Mouse (Mus musculus) right cerebral cortex, postnatal 25 days (tissue): ENCODE data around the gene Gpr152.
A peak's percentile ranks its signal among the peaks of the same experiment; 100 is the strongest.

Experiments
- DNase-seq: peaks from one replicate; pipeline ENCODE4 v3.0.0; 2022

Gpr152 gene

DNA sequence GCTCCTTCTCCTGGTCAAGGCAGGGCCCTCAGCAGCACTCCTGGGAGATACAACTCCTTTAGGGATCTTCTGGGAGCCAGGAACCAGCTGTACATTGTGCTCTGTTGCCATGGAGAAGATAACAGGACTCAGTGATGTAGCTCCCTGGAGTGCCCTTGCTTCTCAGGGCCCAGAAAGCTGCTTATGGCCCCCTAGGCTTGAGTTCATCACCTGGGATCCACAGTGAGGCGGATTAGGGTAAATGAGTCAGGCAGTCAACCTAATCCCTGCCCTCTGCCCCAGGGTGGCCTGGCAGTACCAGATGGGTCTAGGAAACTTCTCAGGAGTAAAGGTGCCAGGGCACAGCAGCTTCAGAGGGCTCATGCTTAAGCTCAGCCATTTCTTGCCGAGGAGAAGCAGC, at the start of gene Gpr152:
TSS of gene Gpr152 (plus strand) at position 342 of the 400 bp plus-strand sequence.
- DNase-seq = no peak

DNA sequence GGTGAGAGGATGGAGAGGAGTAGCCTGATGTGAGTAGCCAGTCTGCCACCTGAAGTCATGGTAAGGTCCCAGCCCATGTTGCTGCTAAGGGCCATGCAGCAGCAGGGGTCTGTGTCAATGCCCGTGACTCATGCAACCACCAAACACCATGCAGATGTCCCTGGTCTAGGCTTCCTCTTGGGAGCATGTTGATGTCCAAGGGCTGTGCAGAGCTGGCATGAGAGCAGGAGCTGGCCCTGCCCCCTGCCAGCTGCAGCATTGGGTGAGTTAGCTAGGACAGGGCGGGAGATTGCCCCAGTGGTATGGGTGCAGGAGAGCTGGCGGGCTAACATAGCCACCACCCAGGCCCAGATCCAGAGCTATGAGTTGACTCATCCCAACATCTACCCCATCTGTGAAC, 49.1 kb upstream of the Gpr152 start:
- DNase-seq = no peak

DNA sequence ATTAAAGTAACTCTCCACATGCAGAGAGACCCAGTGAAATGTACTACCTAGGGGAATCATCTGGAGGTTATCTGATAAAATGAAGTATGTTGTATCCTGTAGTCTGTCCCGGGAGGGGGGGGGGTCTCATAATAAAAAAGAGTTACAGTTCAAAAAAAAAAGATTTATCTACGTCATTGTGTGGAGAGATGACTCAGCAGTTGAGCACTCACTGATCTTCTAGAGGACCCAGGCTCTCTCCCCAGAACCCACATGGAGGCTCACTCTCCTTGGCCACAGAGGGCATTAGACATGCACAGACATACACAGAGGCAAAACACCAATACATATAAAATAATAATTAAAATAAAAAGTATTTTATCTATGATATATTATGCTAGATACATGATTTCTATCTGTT, 48.2 kb upstream of the Gpr152 start:
- no peak for DNase-seq

DNA sequence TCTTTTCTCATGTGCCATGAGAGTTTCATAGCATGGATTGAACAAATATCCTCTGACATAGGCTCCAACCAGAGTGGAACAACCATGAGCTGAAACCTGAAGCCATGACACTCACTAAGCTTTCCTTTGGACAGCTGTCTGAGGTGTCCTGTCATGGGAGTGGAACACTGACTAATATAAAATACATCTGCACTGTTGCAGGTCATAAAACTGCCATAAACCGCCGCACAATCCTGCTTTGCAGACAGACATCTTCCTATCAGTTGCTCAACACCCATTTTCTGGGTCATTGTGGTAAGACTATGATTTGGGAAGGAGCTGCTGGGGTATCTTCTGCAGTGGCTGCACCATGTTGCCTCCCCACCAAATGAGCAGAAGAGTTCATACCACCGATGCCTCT, 46.8 kb upstream of the Gpr152 start:
- no peak for DNase-seq

DNA sequence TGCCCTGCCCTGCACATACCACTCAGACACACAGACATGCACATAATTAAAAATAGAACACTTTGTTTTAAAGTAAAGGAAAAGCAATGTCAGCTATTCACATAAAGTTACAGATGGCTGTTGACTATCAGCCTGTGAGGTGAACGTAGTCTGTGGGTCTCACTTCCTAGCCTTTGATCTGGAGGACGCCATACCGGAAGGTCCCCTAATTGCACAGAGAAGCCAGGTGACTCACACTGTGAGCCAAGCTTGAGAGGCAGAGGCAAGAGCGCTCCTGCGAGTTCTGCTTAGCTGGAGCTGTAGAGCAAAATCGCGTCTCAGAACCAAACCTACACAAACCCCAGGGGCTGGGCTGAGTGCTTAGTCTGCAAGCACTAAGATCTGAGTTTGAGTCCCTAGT, 45.8 kb upstream of the Gpr152 start:
- DNase-seq = no peak

DNA sequence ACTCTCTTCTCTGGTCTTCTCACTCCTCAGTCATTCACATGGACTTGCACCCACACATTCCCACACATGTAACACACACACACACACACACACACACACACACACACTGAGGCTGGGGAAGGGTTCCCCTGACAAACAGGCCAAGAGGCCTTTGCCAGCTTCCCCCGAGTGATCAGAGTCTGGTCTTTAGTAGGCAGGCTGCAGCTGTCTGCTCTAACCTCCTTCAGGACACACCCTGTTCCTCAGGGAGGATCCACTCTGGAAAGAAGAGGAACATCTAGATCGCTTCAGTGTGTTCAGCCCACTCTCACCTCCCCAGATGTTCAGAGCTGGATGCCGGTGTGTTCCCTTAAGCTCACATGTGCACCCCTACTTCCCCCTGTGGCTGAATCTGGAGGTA, 45.2 kb upstream of the Gpr152 start:
- no peak for DNase-seq

DNA sequence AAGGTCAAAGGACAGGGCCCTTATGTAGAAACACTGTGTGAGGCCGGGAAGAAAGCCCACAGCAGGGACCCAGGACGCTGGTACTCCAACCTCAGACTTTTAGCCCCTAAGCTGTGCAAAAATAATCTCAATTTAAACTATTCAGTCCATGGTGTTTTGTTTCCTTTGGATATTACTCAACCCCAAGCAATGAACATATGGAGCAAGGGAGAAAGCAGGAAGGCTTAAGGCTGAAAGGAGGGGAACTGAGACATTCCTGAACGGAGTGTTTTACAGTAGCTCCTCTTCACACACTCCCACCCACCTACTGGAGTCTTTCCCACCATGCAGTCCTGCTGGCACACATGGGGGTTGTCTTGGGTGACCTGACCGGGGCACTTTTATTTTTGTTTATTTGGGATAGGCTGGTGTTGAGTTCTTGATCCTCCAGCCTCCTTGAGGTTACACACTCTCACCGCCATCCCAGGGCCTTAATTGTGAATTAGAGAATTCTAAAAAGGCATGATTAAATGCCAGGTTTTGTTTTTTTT, 44.7 kb upstream of the Gpr152 start:
- no peak for DNase-seq

DNA sequence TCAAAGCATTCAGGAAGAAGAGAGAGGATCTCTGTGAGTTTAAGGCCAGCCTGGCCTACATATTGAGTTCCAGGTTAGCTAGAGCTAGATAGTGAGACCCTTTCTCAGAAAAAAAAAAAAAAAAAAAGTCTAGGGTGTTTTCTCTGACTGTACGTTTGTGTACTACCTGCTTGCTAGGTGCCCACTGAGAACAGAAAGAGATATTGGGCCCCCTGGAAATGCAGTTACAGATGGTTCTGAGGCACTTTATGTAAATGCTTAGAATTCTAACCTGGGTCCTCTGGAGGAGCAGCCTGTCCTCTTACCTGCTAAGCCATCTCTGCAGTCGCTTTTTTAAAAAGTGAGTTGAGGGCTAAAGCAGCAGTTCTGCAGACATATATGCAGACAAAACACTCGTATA, 43.8 kb upstream of the Gpr152 start:
- DNase-seq = no peak

DNA sequence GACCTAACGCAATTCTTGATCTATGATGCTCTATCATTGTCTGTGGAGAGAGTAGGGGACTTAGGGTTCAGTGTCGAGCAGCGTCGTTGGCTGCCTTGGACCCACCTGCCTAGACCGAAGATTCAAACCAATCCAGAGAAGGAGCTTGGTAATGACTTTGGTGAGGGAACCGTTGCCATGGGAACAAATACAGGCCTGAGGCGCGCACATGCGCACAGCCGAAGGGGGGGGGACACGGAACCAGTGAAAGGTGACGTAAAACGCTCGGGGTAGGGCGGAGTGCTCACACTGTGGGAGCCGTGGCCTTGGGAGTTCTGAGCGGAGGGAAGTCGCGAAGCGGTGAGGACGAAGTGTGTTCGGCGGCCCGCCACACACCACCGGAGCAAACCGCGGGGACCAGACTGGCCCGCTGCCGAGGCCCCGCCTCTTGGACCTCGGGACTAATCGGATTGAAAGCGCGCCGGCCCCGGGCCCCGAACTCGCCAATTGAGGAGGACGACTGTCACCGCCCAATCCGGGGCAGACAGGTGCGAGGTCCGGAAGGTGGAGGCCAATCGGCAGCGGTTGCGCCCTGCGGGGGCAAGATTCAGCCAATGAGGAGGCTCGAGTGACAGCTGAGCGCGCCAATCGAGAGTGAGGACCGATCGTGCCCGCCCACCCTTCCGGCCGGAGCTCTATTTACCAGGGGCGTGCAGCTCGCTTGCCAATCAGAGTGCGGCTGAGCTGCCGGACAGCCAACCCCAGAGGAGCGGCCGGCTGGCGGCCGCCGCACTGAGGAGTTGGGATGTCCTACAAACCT, 42.7 kb upstream of the Gpr152 start, which contains the start of gene Cdk2ap2:
TSS of gene Cdk2ap2 (plus strand) at position 541 of the 799 bp plus-strand sequence.
- DNase-seq = peak; percentile 100

DNA sequence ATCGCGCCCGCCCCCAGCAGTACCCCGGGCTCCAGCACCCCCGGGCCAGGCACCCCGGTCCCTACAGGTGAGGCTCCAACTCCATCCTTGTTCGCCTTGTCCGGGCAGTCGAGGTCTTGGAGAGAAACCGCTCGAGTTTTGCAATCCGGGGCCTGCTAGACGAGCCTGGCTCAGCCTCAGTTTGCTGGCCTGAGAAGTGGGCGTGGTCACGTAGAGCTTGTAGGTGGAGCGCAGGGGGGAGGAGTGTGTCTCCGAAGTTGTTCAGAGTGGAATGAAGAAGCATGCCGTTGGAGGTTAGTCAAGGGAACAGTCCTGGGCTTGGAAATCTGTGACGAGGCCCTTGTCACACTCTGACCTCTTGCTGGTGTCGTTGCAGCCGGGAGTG, 42.2 kb upstream of the Gpr152 start:
- DNase-seq = no peak

DNA sequence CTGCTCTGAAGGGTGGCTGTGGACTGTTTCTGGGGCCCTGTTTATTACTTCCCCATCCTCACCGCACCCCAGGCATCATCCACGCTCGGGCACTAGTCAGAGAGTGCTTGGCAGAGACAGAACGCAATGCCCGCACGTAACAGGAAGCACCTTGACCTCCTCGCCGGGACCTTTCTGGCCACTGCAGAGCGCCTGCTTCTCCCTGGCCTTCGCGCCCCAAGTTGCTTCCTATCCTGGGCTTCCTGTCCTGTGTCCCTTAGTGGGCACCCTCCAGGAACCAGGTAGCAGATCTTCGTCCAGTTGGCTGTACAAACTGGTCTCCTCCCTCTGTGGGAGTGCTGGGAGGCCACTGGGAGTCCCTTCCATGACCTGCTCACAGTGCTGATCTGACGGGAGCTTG, 41.2 kb upstream of the Gpr152 start:
- DNase-seq = no peak

DNA sequence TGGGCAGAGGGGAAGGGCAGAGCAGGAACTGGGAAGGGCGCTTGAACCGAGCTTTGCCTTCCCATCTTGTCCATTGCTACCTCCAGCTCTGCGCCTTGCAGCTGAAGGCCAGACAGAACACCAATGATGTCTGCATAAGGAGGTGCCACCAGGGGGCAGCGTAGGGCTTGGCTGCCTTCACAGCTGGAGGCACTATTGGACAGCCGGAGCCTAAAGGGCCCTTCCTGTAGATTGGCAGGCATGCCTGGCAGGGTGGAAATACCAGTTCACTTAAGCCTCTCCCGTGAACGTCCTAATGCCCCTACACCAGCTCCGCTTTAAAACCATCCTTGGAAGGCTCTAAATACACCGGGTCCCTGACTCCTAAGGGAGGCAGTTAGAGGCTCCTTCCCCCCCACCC, 40.5 kb upstream of the Gpr152 start:
- peak; percentile 83 for DNase-seq

DNA sequence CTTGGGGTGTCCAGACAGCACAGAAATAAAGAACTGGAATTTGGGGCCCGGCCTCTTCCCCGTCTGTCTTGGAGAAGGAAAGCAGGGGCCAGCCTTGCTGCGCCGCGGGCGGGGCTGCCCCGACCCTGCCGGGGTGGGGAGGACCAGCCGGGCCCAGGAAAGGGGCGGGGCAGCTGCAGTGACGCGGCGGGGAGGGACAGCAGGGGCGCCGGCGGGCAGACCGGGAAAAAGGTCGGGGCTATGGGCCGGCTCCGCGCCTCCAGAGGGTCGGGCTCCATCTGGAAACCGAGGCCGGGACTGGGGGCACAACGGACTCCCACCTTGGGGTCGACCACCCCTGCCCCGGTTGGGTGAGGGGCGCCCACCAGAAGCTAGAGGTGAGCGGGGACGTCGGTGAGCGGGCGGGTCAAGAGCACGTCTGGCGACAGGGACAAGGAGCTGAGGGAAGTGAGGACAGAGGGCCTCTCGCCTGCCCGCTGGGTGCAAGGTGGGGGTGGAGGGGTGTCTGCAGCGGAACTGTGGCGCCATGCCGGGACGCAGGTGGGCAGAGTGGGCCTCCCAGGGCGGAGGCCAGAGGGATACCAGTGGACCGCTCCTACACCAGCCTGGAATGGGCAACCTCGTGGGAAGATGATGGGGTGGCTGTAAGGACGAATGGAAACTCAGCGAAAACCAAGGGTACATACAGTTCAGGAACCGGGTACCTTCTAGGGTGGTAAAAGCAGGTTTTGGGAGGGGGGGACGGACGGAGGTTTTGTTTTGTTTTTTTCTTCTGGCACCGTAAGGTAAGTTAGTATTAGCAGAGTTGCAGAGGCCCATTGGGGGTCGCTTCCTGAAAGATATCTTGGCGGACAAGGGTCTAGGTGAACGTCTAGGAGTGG, 39.5 kb upstream of the Gpr152 start, which contains the start of gene Pitpnm1:
TSS of gene Pitpnm1 (plus strand) at position 162 of the 881 bp plus-strand sequence.
- peak; percentile 64 for DNase-seq

DNA sequence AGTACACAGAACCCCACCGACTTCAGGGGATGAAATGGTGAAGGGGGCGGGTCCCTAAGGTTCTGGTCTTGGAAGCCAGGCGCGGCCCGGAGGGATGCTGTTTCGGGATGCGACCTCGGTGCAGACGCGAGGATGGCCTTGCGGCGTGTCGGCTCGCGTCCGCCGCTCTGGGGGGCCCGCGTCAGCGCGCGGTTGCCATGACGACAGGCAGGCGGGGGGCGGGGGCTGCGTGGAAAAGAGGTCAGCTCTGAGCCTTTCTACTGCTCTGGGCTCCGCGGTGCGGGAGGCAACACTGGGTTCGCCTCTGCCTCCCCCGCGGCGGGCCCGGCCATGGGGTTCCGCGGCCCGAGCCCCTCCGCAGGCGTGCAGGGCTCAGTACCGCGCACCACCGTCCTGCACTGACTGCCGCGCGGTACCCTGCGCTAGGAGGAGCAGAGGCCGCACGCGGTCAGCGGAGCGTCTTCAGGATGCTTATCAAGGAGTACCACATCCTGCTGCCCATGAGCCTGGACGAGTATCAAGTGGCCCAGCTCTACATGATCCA, 38.8 kb upstream of the Gpr152 start:
- peak; percentile 84 for DNase-seq

DNA sequence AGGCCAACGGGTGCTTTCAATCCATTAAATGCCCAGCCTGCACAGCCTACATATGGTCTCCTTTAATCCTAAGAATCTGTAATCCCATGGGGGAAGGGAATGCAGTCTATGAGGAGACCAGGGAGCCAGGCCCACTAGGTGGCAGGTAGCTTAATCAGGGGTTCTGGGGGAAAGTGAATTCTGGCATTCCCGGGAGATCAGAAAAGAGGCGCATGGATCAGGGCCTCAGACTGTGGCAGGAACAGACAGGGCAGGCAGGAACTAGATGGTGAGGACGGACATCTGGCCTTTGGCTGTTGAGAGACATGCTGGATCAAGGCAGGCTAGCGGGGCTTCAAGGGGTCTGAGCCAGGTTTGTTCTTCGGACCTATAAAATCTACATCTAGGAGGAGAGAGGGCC, 38.1 kb upstream of the Gpr152 start:
- no peak for DNase-seq

DNA sequence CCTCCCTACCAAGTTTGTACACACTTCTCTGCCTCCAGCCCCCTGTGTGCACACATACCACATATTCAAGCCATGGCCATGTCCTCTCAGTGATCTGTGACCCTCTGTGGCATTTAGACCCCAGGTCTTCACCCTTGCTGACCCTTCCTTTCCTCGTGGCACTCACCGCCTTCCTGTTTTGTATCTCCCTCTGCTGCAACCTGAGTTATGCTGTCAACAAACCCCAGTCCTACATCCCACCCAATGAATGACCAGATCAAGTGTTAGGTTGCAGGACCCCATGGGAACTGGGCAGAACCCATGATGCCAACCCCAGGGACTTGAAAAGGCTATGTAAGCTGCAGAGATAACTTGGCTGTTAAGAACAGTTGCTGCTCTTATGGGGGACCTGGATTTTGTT, 37.5 kb upstream of the Gpr152 start:
- DNase-seq = no peak

DNA sequence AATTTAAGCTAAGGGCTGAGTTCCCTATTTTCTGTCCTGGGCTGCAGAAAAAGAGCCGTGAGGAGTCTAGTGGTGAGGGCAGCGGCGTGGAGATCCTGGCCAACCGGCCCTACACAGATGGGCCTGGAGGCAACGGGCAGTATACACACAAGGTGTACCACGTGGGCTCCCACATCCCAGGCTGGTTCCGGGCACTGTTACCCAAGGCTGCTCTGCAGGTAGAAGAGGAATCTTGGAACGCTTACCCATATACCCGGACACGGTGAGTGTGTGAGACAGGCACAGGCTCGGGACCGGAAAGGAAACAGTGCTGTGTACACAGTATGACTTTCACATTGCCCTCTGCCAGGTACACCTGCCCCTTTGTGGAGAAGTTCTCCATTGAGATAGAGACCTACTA, 37.0 kb upstream of the Gpr152 start:
- DNase-seq = no peak

DNA sequence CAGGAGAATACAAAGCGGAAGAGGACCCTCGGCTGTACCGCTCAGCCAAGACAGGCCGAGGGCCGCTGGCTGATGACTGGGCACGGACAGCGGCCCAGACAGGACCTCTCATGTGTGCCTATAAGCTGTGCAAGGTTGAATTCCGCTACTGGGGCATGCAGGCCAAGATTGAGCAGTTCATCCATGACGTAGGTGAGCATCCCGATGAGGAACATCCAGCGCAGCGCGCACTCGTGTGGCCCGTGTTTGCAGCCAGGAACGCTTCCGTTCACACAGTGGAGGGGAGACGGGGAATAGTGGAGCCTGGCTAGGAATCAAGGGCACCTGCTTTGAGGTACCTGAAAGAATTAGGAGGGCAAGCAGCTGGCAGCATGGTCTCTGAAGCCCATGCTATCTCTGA, 36.3 kb upstream of the Gpr152 start:
- DNase-seq = no peak

DNA sequence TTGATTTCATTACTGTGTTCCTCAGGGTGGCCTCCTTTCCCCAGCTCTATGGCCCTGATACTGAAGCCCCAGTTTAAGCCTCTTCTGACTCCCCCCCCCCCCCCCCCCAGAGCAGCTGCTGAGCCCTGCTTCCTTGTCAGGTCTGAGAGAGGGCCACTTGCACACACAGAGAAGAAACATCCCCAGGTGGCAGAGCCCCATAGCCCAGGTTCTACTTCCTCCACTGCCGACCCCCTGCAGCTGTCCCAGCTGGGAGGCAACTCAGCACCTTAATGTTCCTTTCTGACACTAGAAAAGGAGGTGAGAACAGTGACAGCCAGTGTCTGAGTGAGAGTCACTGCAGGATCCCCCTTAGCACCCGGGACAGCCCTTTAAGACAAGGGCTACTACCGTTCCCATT, 35.8 kb upstream of the Gpr152 start:
- no peak for DNase-seq

DNA sequence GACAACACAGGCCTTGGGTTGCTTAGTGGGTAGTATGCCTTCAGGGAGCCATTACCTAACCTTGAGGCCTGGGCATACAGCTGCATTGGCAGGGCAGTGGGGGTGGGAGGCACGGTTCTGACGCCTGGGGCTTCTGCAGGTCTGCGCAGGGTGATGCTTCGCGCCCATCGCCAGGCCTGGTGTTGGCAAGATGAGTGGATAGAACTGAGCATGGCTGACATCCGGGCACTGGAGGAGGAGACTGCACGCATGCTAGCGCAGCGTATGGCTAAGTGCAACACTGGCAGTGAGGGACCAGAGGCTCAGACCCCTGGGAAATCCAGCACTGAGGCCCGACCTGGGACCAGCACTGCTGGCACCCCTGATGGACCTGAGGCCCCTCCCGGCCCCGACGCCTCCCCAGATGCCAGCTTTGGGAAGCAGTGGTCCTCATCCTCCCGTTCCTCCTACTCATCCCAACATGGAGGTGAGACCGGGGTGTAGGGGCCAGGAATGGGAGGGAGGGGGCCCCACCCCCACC, 34.9 kb upstream of the Gpr152 start:
- DNase-seq = no peak

DNA sequence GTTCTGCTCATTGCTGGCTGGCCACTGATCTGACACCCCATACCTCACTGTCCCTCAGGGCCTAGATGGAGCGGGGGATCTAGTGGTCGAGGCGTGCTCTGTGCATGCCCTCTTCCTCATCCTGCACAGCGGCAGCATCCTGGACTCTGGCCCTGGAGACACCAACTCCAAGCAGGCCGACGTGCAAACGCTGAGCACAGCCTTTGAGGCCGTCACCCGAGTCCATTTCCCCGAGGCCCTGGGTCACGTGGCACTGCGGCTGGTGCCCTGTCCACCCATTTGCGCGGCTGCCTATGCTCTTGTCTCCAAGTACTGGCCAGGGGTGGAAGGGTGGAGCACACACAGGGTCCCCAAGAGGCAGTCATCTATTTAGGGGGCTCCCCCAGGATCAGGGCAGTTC, 32.9 kb upstream of the Gpr152 start:
- no peak for DNase-seq

DNA sequence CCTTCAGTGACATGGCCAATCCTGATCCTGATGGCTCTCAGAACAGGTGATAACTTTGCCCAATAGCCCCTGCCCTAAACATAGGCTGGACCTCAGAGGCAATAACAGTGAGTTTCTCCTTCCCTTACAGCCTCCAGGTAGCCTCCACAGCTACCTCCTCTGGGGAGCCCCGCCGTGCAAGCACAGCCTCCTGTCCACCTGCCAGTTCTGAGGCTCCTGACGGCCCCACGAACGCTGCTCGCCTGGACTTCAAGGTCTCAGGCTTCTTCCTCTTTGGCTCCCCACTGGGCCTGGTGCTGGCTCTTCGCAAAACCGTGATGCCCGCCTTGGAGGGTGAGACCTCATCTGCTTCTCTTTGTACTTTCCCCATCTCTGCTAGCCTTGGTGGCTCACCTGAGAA, 31.1 kb upstream of the Gpr152 start:
- DNase-seq = no peak
